Mouse (Mus musculus): Measurements from ENCODE around the gene Copg2. TPM values are rescaled to one million over a fixed set of nuclear protein-coding genes. Genes with fewer than 3 reads are reported as not detected.

Copg2 gene
- polyA plus RNA-seq (2012; ENCODE audit: insufficient read depth, insufficient read length, missing spikeins), result 23.2 and 24.9 TPM in 2 replicates

- no peaks in the 10 kb centered on the region for H3K4me1 ChIP-seq (ENCODE audit: control insufficient read depth, insufficient read depth, insufficient read length, low read length)
- H3K4me3 ChIP-seq (ENCODE audit: insufficient read depth, low read depth, low read length), result peak within 1 kb of the TSS; percentile 97
- peak within 1 kb of the TSS; percentile 48; the same call in 1 of the 2 replicates for H3K27ac ChIP-seq (replicated peaks; ENCODE audit: low read depth, low read length)
Observed at GRCm38 (mm10) chr6:30896195-30896985, at the start of gene Copg2. Gene Copg2 (minus strand): TSS chr6:30896794.

GRCm38 (mm10) chr6:30939264-30939663 lies 42.7 kb upstream of the Copg2 start:
- Histone ChIP-seq H3K4me3 (ENCODE audit: insufficient read depth, low read depth, low read length) (no peak overlapping the region), H3K4me1 (ENCODE audit: control insufficient read depth, insufficient read depth, insufficient read length, low read length) (no peaks in the 10 kb centered on the region), H3K27ac (replicated peaks; ENCODE audit: low read depth, low read length) (no peak overlapping the region)

- no peak overlapping the region for H3K27ac ChIP-seq (replicated peaks; ENCODE audit: low read depth, low read length)
- no peak overlapping the region for H3K4me3 ChIP-seq (ENCODE audit: insufficient read depth, low read depth, low read length)
- no peaks in the 10 kb centered on the region for H3K4me1 ChIP-seq (ENCODE audit: control insufficient read depth, insufficient read depth, insufficient read length, low read length)
Observed at GRCm38 (mm10) chr6:30922821-30923220, 26.2 kb upstream of the Copg2 start.

GRCm38 (mm10) chr6:30921826-30922225 lies 25.2 kb upstream of the Copg2 start:
- Histone ChIP-seq H3K27ac (replicated peaks; ENCODE audit: low read depth, low read length) (no peak overlapping the region), H3K4me3 (ENCODE audit: insufficient read depth, low read depth, low read length) (no peak overlapping the region), H3K4me1 (ENCODE audit: control insufficient read depth, insufficient read depth, insufficient read length, low read length) (no peaks in the 10 kb centered on the region)

GRCm38 (mm10) chr6:30920834-30921675 lies 24.5 kb upstream of the Copg2 start:
- H3K4me1 ChIP-seq (ENCODE audit: control insufficient read depth, insufficient read depth, insufficient read length, low read length), result no peaks in the 10 kb centered on the region
- no peak overlapping the region for H3K27ac ChIP-seq (replicated peaks; ENCODE audit: low read depth, low read length)
- peak overlapping the region; percentile 15; the same call in 1 of the 2 replicates for H3K4me3 ChIP-seq (ENCODE audit: insufficient read depth, low read depth, low read length)

GRCm38 (mm10) chr6:30915473-30915872 lies 18.9 kb upstream of the Copg2 start, which contains the start of gene Tsga13:
Gene Tsga13 (minus strand): TSS chr6:30915573.
- no peak within 1 kb of the TSS for H3K27ac ChIP-seq (replicated peaks; ENCODE audit: low read depth, low read length)
- H3K4me1 ChIP-seq (ENCODE audit: control insufficient read depth, insufficient read depth, insufficient read length, low read length), result no peaks in the 10 kb centered on the region
- no peak within 1 kb of the TSS for H3K4me3 ChIP-seq (ENCODE audit: insufficient read depth, low read depth, low read length)

- H3K4me1 ChIP-seq (ENCODE audit: control insufficient read depth, insufficient read depth, insufficient read length, low read length), result no peaks in the 10 kb centered on the region
- no peak overlapping the region for H3K4me3 ChIP-seq (ENCODE audit: insufficient read depth, low read depth, low read length)
- no peak overlapping the region for H3K27ac ChIP-seq (replicated peaks; ENCODE audit: low read depth, low read length)
Observed at GRCm38 (mm10) chr6:30907970-30908369, 11.4 kb upstream of the Copg2 start.

GRCm38 (mm10) chr6:30904911-30905310 lies 8.3 kb upstream of the Copg2 start:
- H3K27ac ChIP-seq (replicated peaks; ENCODE audit: low read depth, low read length), result no peak overlapping the region
- no peak overlapping the region for H3K4me3 ChIP-seq (ENCODE audit: insufficient read depth, low read depth, low read length)
- H3K4me1 ChIP-seq (ENCODE audit: control insufficient read depth, insufficient read depth, insufficient read length, low read length), result no peaks in the 10 kb centered on the region

GRCm38 (mm10) chr6:30904033-30904432 lies 7.4 kb upstream of the Copg2 start:
- Histone ChIP-seq H3K27ac (replicated peaks; ENCODE audit: low read depth, low read length) (no peak overlapping the region), H3K4me3 (ENCODE audit: insufficient read depth, low read depth, low read length) (no peak overlapping the region), H3K4me1 (ENCODE audit: control insufficient read depth, insufficient read depth, insufficient read length, low read length) (no peaks in the 10 kb centered on the region)

- Histone ChIP-seq H3K4me3 (ENCODE audit: insufficient read depth, low read depth, low read length) (no peak overlapping the region), H3K4me1 (ENCODE audit: control insufficient read depth, insufficient read depth, insufficient read length, low read length) (no peaks in the 10 kb centered on the region), H3K27ac (replicated peaks; ENCODE audit: low read depth, low read length) (no peak overlapping the region)
Observed at GRCm38 (mm10) chr6:30897520-30897919, 926 bp upstream of the Copg2 start.

GRCm38 (mm10) chr6:30896986-30897327 lies 363 bp upstream of the Copg2 start:
- Histone ChIP-seq H3K27ac (replicated peaks; ENCODE audit: low read depth, low read length) (0 out of 2 replicates have a peak overlapping the region, but pooled peaks have one; percentile 6), H3K4me3 (ENCODE audit: insufficient read depth, low read depth, low read length) (peak overlapping the region; percentile 55), H3K4me1 (ENCODE audit: control insufficient read depth, insufficient read depth, insufficient read length, low read length) (no peaks in the 10 kb centered on the region)

- Histone ChIP-seq H3K4me3 (ENCODE audit: insufficient read depth, low read depth, low read length) (peak overlapping the region; percentile 97), H3K4me1 (ENCODE audit: control insufficient read depth, insufficient read depth, insufficient read length, low read length) (no peaks in the 10 kb centered on the region), H3K27ac (replicated peaks; ENCODE audit: low read depth, low read length) (no peak overlapping the region)
Observed at GRCm38 (mm10) chr6:30895819-30896194, 787 bp downstream of the Copg2 start.

- H3K4me3 ChIP-seq (ENCODE audit: insufficient read depth, low read depth, low read length), result no peak overlapping the region
- H3K4me1 ChIP-seq (ENCODE audit: control insufficient read depth, insufficient read depth, insufficient read length, low read length), result no peaks in the 10 kb centered on the region
- no peak overlapping the region for H3K27ac ChIP-seq (replicated peaks; ENCODE audit: low read depth, low read length)
Observed at GRCm38 (mm10) chr6:30893081-30893480, 3.5 kb downstream of the Copg2 start.

GRCm38 (mm10) chr6:30891761-30892160 lies 4.8 kb downstream of the Copg2 start:
- H3K4me3 ChIP-seq (ENCODE audit: insufficient read depth, low read depth, low read length), result no peak overlapping the region
- no peak overlapping the region for H3K27ac ChIP-seq (replicated peaks; ENCODE audit: low read depth, low read length)
- no peaks in the 10 kb centered on the region for H3K4me1 ChIP-seq (ENCODE audit: control insufficient read depth, insufficient read depth, insufficient read length, low read length)

- Histone ChIP-seq H3K27ac (replicated peaks; ENCODE audit: low read depth, low read length) (no peak overlapping the region), H3K4me3 (ENCODE audit: insufficient read depth, low read depth, low read length) (no peak overlapping the region), H3K4me1 (ENCODE audit: control insufficient read depth, insufficient read depth, insufficient read length, low read length) (no peaks in the 10 kb centered on the region)
Observed at GRCm38 (mm10) chr6:30884856-30885255, 11.7 kb downstream of the Copg2 start.

Measured in brown adipose tissue, adult 24 weeks (tissue).